Mouse (Mus musculus) hindbrain, postnatal 0 days (tissue): Measurements from ENCODE around the gene Arhgef11. TPM values are rescaled to one million over a fixed set of nuclear protein-coding genes. Genes with fewer than 3 reads are reported as not detected.

Experiments
- ATAC-seq: fragments of 200-750 bp; cut with Nextera tagmentation; 2 replicates; pipeline ENCODE4 v1.8.0; 2017; ENCODE audit warnings: mild to moderate bottlenecking, moderate TSS enrichment, moderate library complexity
- DNase-seq: peaks from one replicate; pipeline ENCODE4 v3.0.0-alpha.2; 2015; ENCODE audit warnings: low spot score
- H3K27ac ChIP-seq: fragments of 300-500 bp; sonication (generic); 2 replicates; pipeline ENCODE4 v1.5.1; 2014; ENCODE audit warnings: mild to moderate bottlenecking
- H3K27me3 ChIP-seq: fragments of 300-500 bp; sonication (generic); 2 replicates; pipeline ENCODE4 v1.6.1; 2014; ENCODE audit warnings: low read length, mixed read lengths; ENCODE audit not compliant: insufficient read depth
- H3K36me3 ChIP-seq: fragments of 300-500 bp; sonication (generic); 2 replicates; pipeline ENCODE4 v1.6.1; 2014; ENCODE audit warnings: low read length, mixed read lengths; ENCODE audit not compliant: insufficient read depth
- H3K4me1 ChIP-seq: fragments of 300-500 bp; sonication (generic); 2 replicates; pipeline ENCODE4 v1.6.1; 2014; ENCODE audit warnings: antibody characterized with exemption, low read length, mixed read lengths; ENCODE audit not compliant: insufficient read depth
- H3K4me2 ChIP-seq: fragments of 300-500 bp; sonication (generic); 2 replicates; pipeline ENCODE4 v1.6.1; 2014; ENCODE audit warnings: low read depth, mild to moderate bottlenecking, low read length, moderate library complexity, mixed read lengths
- H3K4me3 ChIP-seq: fragments of 300-500 bp; sonication (generic); 2 replicates; pipeline ENCODE4 v1.5.1; 2014; ENCODE audit warnings: low read length
- H3K9ac ChIP-seq: fragments of 300-500 bp; sonication (generic); replicated peaks from 2 replicates; pipeline ENCODE4 v1.6.1; 2014; ENCODE audit warnings: mild to moderate bottlenecking, low read length, moderate library complexity, mixed read lengths
- H3K9me3 ChIP-seq: fragments of 300-500 bp; sonication (generic); 2 replicates; pipeline ENCODE4 v1.6.1; 2016; ENCODE audit warnings: low read length, mixed read lengths
- CTCF ChIP-seq: IDR thresholded peaks from 2 replicates; pipeline ENCODE4 v1.5.1; 2016; ENCODE audit warnings: antibody characterized with exemption, control low read depth, low read depth
- WGBS: fragments of 180-500 bp; shearing (Covaris S2); extraction: QIAGEN DNeasy Blood & Tissue Kit; methylation state at CpG from one replicate; pipeline ENCODE4 v1.1.7; 2014; 5-methylcytosine and 5-hydroxymethylcytosine counted together
- polyA plus RNA-seq: library from polyadenylated mRNA; unstranded; fragments of >200 nt; fragmentation: Nextera tagmentation; extraction: Ambion mirVana; gene quantifications from 2 replicates; pipeline ENCODE4 v1.2.1, GENCODE M21; 2015
- total RNA-seq: library from RNA; depleted of rRNA; stranded (reverse); fragments of >200 nt; gene quantifications from 2 replicates; pipeline ENCODE4 v1.2.3, GENCODE M21; 2014

Arhgef11 gene
- total and polyA plus RNA-seq, 2 experiments from 2014 or later, result 17.4 to 75.5 TPM

- H3K27me3 ChIP-seq, result no peaks in the 10 kb centered on the region
- no peak for TF ChIP-seq CTCF
- no peak overlapping the region for H3K4me2 ChIP-seq
- H3K36me3 ChIP-seq, result peaks cover under 1% of the 10 kb centered on the region; the same call in 1 of the 2 replicates
- H3K27ac ChIP-seq, result no peak overlapping the region
- no peak for ATAC-seq
- no peak overlapping the region for H3K9ac ChIP-seq
- 82% methylated on average over 4 of the region's 4 CpGs for WGBS
- no peaks in the 10 kb centered on the region for H3K4me1 ChIP-seq
- H3K9me3 ChIP-seq, result no peaks in the 10 kb centered on the region
- DNase-seq, result no peak
- H3K4me3 ChIP-seq, result no peak overlapping the region
Observed at GRCm38 (mm10) chr3:87743927-87744326, 126.6 kb downstream of the Arhgef11 start.

GRCm38 (mm10) chr3:87745036-87745659, 127.8 kb downstream of the Arhgef11 start:
- H3K27ac ChIP-seq, result no peak overlapping the region
- H3K4me3 ChIP-seq, result no peak overlapping the region
- TF ChIP-seq CTCF, result no peak
- no peaks in the 10 kb centered on the region for H3K9me3 ChIP-seq
- no peak for ATAC-seq
- H3K4me2 ChIP-seq, result peak overlapping the region; percentile 27; the same call in 1 of the 2 replicates
- DNase-seq, result no peak
- H3K9ac ChIP-seq, result no peak overlapping the region
- H3K36me3 ChIP-seq, result no peaks in the 10 kb centered on the region
- WGBS, result 36% methylated on average over 18 of the region's 18 CpGs
- no peaks in the 10 kb centered on the region for H3K27me3 ChIP-seq
- H3K4me1 ChIP-seq, result no peaks in the 10 kb centered on the region

GRCm38 (mm10) chr3:87748431-87748830, 131.1 kb downstream of the Arhgef11 start, which contains the start of gene Lrrc71:
TSS of gene Lrrc71 (minus strand) at chr3:87748625.
- peak; percentile 30 for DNase-seq
- Histone ChIP-seq H3K36me3 (no peaks in the 10 kb centered on the region), H3K9me3 (no peaks in the 10 kb centered on the region), H3K4me2 (no peak within 1 kb of the TSS), H3K4me1 (no peaks in the 10 kb centered on the region), H3K4me3 (no peak within 1 kb of the TSS), H3K27ac (no peak within 1 kb of the TSS), H3K9ac (no peak within 1 kb of the TSS), H3K27me3 (no peaks in the 10 kb centered on the region)
- TF ChIP-seq CTCF, result no peak
- peak; percentile 64 for ATAC-seq
- WGBS, result 40% methylated on average over 13 of the region's 13 CpGs

GRCm38 (mm10) chr3:87749036-87749435, 131.7 kb downstream of the Arhgef11 start:
- Histone ChIP-seq H3K27ac (no peak overlapping the region), H3K4me1 (no peaks in the 10 kb centered on the region), H3K4me2 (no peak overlapping the region), H3K36me3 (no peaks in the 10 kb centered on the region), H3K4me3 (no peak overlapping the region), H3K9me3 (no peaks in the 10 kb centered on the region), H3K27me3 (no peaks in the 10 kb centered on the region), H3K9ac (no peak overlapping the region)
- WGBS, result 19% methylated on average over 5 of the region's 5 CpGs
- no peak for ATAC-seq
- peak; percentile 70 for TF ChIP-seq CTCF
- peak; percentile 47 for DNase-seq

- TF ChIP-seq CTCF, result no peak
- WGBS, result 86% methylated on average over 12 of the region's 12 CpGs
- Histone ChIP-seq H3K27ac (no peak overlapping the region), H3K27me3 (no peaks in the 10 kb centered on the region), H3K4me3 (no peak overlapping the region), H3K4me2 (no peak overlapping the region), H3K9me3 (no peaks in the 10 kb centered on the region), H3K4me1 (no peaks in the 10 kb centered on the region), H3K36me3 (no peaks in the 10 kb centered on the region), H3K9ac (no peak overlapping the region)
- ATAC-seq, result no peak
- no peak for DNase-seq
Observed at GRCm38 (mm10) chr3:87749977-87750376, 132.6 kb downstream of the Arhgef11 start.

- 87% methylated on average over 3 of the region's 3 CpGs for WGBS
- Histone ChIP-seq H3K4me2 (no peak overlapping the region), H3K4me3 (no peak overlapping the region), H3K9me3 (no peaks in the 10 kb centered on the region), H3K27ac (no peak overlapping the region), H3K27me3 (no peaks in the 10 kb centered on the region), H3K4me1 (no peaks in the 10 kb centered on the region), H3K36me3 (no peaks in the 10 kb centered on the region), H3K9ac (no peak overlapping the region)
- DNase-seq, result no peak
- TF ChIP-seq CTCF, result no peak
- no peak for ATAC-seq
Observed at GRCm38 (mm10) chr3:87752567-87752966, 135.2 kb downstream of the Arhgef11 start.

- H3K27me3 ChIP-seq, result no peaks in the 10 kb centered on the region
- H3K36me3 ChIP-seq, result no peaks in the 10 kb centered on the region
- 72% methylated on average over 13 of the region's 13 CpGs for WGBS
- no peak overlapping the region for H3K4me3 ChIP-seq
- no peak for TF ChIP-seq CTCF
- no peak overlapping the region for H3K9ac ChIP-seq
- no peaks in the 10 kb centered on the region for H3K4me1 ChIP-seq
- ATAC-seq, result no peak
- no peaks in the 10 kb centered on the region for H3K9me3 ChIP-seq
- no peak overlapping the region for H3K27ac ChIP-seq
- H3K4me2 ChIP-seq, result no peak overlapping the region
- no peak for DNase-seq
Observed at GRCm38 (mm10) chr3:87753829-87754228, 136.5 kb downstream of the Arhgef11 start.
